Mouse (Mus musculus) common myeloid progenitor, adult 5-6 weeks (primary cell): ENCODE results near the gene Plk1. TPM values are rescaled to one million over a fixed set of nuclear protein-coding genes. Genes with fewer than 3 reads are reported as not detected.

Experiments used
- ATAC-seq: replicated peaks from 2 replicates; pipeline ENCODE4 v1.8.0; 2016; ENCODE audit warnings: low read depth, mild to moderate bottlenecking, moderate TSS enrichment, inconsistent platforms; ENCODE audit not compliant: poor library complexity, severe bottlenecking
- total RNA-seq: library from RNA; stranded (forward); fragments of 200-1000, 187-1606 nt; gene quantifications from 2 replicates; pipeline ENCODE4 v1.2.3, GENCODE M21; 2017

Plk1 gene
- 39.9 and 67.0 TPM in 2 replicates for total RNA-seq

GRCm38 (mm10) chr7:122158915-122159902 lies at the start of gene Plk1:
Plk1 (plus strand) TSS chr7:122159439.
- peak; percentile 84 for ATAC-seq

- ATAC-seq, result no peak
Measured at GRCm38 (mm10) chr7:122123518-122123917, 35.7 kb upstream of the Plk1 start.

- no peak for ATAC-seq
Measured at GRCm38 (mm10) chr7:122125636-122126035, 33.6 kb upstream of the Plk1 start.

GRCm38 (mm10) chr7:122126946-122127345 lies 32.3 kb upstream of the Plk1 start:
- ATAC-seq, result no peak

- ATAC-seq, result no peak
Measured at GRCm38 (mm10) chr7:122131834-122132233, 27.4 kb upstream of the Plk1 start.

- peak; percentile 96 for ATAC-seq
Measured at GRCm38 (mm10) chr7:122132497-122133337, 26.5 kb upstream of the Plk1 start, which contains the start of the genes Palb2 and Dctn5. Palb2 (minus strand) TSS chr7:122132985. Dctn5 (plus strand) TSS chr7:122133041.

GRCm38 (mm10) chr7:122133338-122133625 lies 26.0 kb upstream of the Plk1 start:
- ATAC-seq, result no peak

- ATAC-seq, result no peak
Measured at GRCm38 (mm10) chr7:122135070-122135469, 24.2 kb upstream of the Plk1 start.

GRCm38 (mm10) chr7:122137071-122137470 lies 22.2 kb upstream of the Plk1 start:
- ATAC-seq, result no peak

- no peak for ATAC-seq
Measured at GRCm38 (mm10) chr7:122138190-122138589, 21.0 kb upstream of the Plk1 start.

- ATAC-seq, result no peak
Measured at GRCm38 (mm10) chr7:122140991-122141390, 18.2 kb upstream of the Plk1 start.

GRCm38 (mm10) chr7:122152473-122152872 lies 6.8 kb upstream of the Plk1 start:
- no peak for ATAC-seq

GRCm38 (mm10) chr7:122158488-122158887 lies 751 bp upstream of the Plk1 start:
- ATAC-seq, result no peak; the same call in 1 of the 2 replicates

- ATAC-seq, result 0 out of 2 replicates have a peak, but pooled peaks have one; percentile 2
Measured at GRCm38 (mm10) chr7:122160037-122160436, 798 bp downstream of the Plk1 start.

GRCm38 (mm10) chr7:122163766-122164165 lies 4.5 kb downstream of the Plk1 start:
- no peak for ATAC-seq

GRCm38 (mm10) chr7:122167203-122167602 lies 8.0 kb downstream of the Plk1 start:
- ATAC-seq, result no peak

- ATAC-seq, result no peak
Measured at GRCm38 (mm10) chr7:122170705-122171104, 11.5 kb downstream of the Plk1 start.

GRCm38 (mm10) chr7:122171613-122172012 lies 12.4 kb downstream of the Plk1 start:
- peak; percentile 72 for ATAC-seq

- no peak for ATAC-seq
Measured at GRCm38 (mm10) chr7:122180720-122181119, 21.5 kb downstream of the Plk1 start.

GRCm38 (mm10) chr7:122184569-122184968 lies 25.3 kb downstream of the Plk1 start:
- ATAC-seq, result no peak

GRCm38 (mm10) chr7:122186043-122186442 lies 26.8 kb downstream of the Plk1 start, which contains the start of gene Ern2:
Ern2 (minus strand) TSS chr7:122186207.
- 0 out of 2 replicates have a peak, but pooled peaks have one; percentile 27 for ATAC-seq
